Mouse (Mus musculus) forebrain, embryonic 11.5 days (tissue): ENCODE measurements around the gene Zfr2. TPM values are rescaled to one million over a fixed set of nuclear protein-coding genes. Genes with fewer than 3 reads are reported as not detected.
A peak's percentile ranks its signal among the peaks of the same experiment; 100 is the strongest.

Experiments
- ATAC-seq: fragments of 200-750 bp; cut with Nextera tagmentation; replicated peaks from 2 replicates; pipeline ENCODE4 v1.8.0; 2017; ENCODE audit warnings: moderate TSS enrichment; ENCODE audit not compliant: low FRiP score
- DNase-seq: peaks from one replicate; pipeline ENCODE4 v3.0.0-alpha.2; 2017; ENCODE audit warnings: low spot score
- H3K27ac ChIP-seq: fragments of 300-500 bp; sonication (generic); 2 replicates; pipeline ENCODE4 v1.5.1; 2014; ENCODE audit warnings: low read depth, low read length
- H3K27me3 ChIP-seq: fragments of 300-500 bp; sonication (generic); 2 replicates; pipeline ENCODE4 v1.6.1; 2014; ENCODE audit warnings: mild to moderate bottlenecking, low read length, mixed read lengths; ENCODE audit not compliant: control insufficient read depth, insufficient read depth
- H3K36me3 ChIP-seq: fragments of 300-500 bp; sonication (generic); 2 replicates; pipeline ENCODE4 v1.6.1; 2014; ENCODE audit warnings: mild to moderate bottlenecking, low read length, moderate library complexity, mixed read lengths; ENCODE audit not compliant: control insufficient read depth, insufficient read depth
- H3K4me1 ChIP-seq: fragments of 300-500 bp; sonication (generic); replicated peaks from 2 replicates; pipeline ENCODE4 v1.6.1; 2014; ENCODE audit warnings: low read length, mixed read lengths; ENCODE audit not compliant: control insufficient read depth, insufficient read depth
- H3K4me2 ChIP-seq: fragments of 300-500 bp; sonication (generic); 2 replicates; pipeline ENCODE4 v1.6.1; 2014; ENCODE audit warnings: low read depth, mild to moderate bottlenecking, low read length, moderate library complexity, mixed read lengths; ENCODE audit not compliant: severe bottlenecking
- H3K4me3 ChIP-seq: fragments of 300-500 bp; sonication (generic); 2 replicates; pipeline ENCODE4 v1.5.1; 2014; ENCODE audit warnings: low read depth, low read length
- H3K9ac ChIP-seq: fragments of 300-500 bp; sonication (generic); 2 replicates; pipeline ENCODE4 v1.6.1; 2014; ENCODE audit warnings: low read length
- H3K9me3 ChIP-seq: fragments of 300-500 bp; sonication (generic); 2 replicates; pipeline ENCODE4 v1.6.1; 2016; ENCODE audit warnings: low read length, mixed read lengths; ENCODE audit not compliant: control insufficient read depth
- WGBS: fragments of 180-500 bp; shearing (Covaris S2); extraction: QIAGEN DNeasy Blood & Tissue Kit; methylation state at CpG from one replicate; pipeline ENCODE4 v1.1.7; 2014; 5-methylcytosine and 5-hydroxymethylcytosine counted together
- polyA plus RNA-seq: library from polyadenylated mRNA; unstranded; fragments of >200 nt; fragmentation: Nextera tagmentation; extraction: Ambion mirVana; gene quantifications from 2 replicates; pipeline ENCODE4 v1.2.1, GENCODE M21; 2014

Zfr2 gene
- polyA plus RNA-seq, 1 experiment from 2014 or later: 6.4 TPM

GRCm38 (mm10) chr10:81266211-81267105, 33.5 kb downstream of the Zfr2 start, which contains the start of the genes Mrpl54 and Apba3:
Mrpl54 (minus strand) TSS chr10:81266934.
Apba3 (plus strand) TSS chr10:81266960.
- WGBS: under 1% methylated on average over 48 of the region's 48 CpGs
- peaks cover 6% of the 10 kb centered on the region; the same call in 1 of the 2 replicates for H3K36me3 ChIP-seq
- peak; percentile 97 for DNase-seq
- no peaks in the 10 kb centered on the region for H3K27me3 ChIP-seq
- peak within 1 kb of the TSS; percentile 85 for H3K9ac ChIP-seq
- peak within 1 kb of the TSS; percentile 50; the same call in 1 of the 2 replicates for H3K27ac ChIP-seq
- H3K4me3 ChIP-seq: peak within 1 kb of the TSS; percentile 67
- peaks cover 9% of the 10 kb centered on the region; the same call in 1 of the 2 replicates for H3K4me1 ChIP-seq
- H3K4me2 ChIP-seq: peak within 1 kb of the TSS; percentile 52
- H3K9me3 ChIP-seq: no peaks in the 10 kb centered on the region
- ATAC-seq: peak; percentile 91

GRCm38 (mm10) chr10:81268056-81268455, 35.1 kb downstream of the Zfr2 start:
- Histone ChIP-seq H3K27ac (no peak overlapping the region), H3K4me3 (peak overlapping the region; percentile 68), H3K4me1 (peaks cover 9% of the 10 kb centered on the region; the same call in 1 of the 2 replicates), H3K9ac (peak overlapping the region; percentile 76), H3K36me3 (peaks cover 6% of the 10 kb centered on the region; the same call in 1 of the 2 replicates), H3K27me3 (no peaks in the 10 kb centered on the region), H3K9me3 (no peaks in the 10 kb centered on the region), H3K4me2 (peak overlapping the region; percentile 78)
- 4% methylated on average over 23 of the region's 23 CpGs for WGBS
- DNase-seq (peak; percentile 83), ATAC-seq (peak; percentile 48)

GRCm38 (mm10) chr10:81268643-81269412, 35.9 kb downstream of the Zfr2 start:
- no peak for ATAC-seq
- Histone ChIP-seq H3K4me2 (peak overlapping the region; percentile 78), H3K36me3 (peaks cover 8% of the 10 kb centered on the region; the same call in 1 of the 2 replicates), H3K4me3 (peak overlapping the region; percentile 68), H3K27me3 (no peaks in the 10 kb centered on the region), H3K9ac (peak overlapping the region; percentile 76), H3K4me1 (peaks cover 9% of the 10 kb centered on the region; the same call in 1 of the 2 replicates), H3K27ac (no peak overlapping the region), H3K9me3 (no peaks in the 10 kb centered on the region)
- 87% methylated on average over 16 of the region's 16 CpGs for WGBS
- no peak for DNase-seq

- WGBS: 97% methylated on average over 21 of the region's 21 CpGs
- Histone ChIP-seq H3K9ac (no peak overlapping the region), H3K4me1 (peaks cover 4% of the 10 kb centered on the region; the same call in 1 of the 2 replicates), H3K4me3 (no peak overlapping the region), H3K27me3 (no peaks in the 10 kb centered on the region), H3K4me2 (no peak overlapping the region), H3K36me3 (peaks cover 6% of the 10 kb centered on the region; the same call in 1 of the 2 replicates), H3K9me3 (no peaks in the 10 kb centered on the region), H3K27ac (no peak overlapping the region)
- ATAC-seq: no peak
- DNase-seq: no peak
Observed at GRCm38 (mm10) chr10:81272356-81272755, 39.4 kb downstream of the Zfr2 start.

- Histone ChIP-seq H3K4me2 (no peak overlapping the region), H3K4me1 (no peaks in the 10 kb centered on the region; the same call in 1 of the 2 replicates), H3K4me3 (no peak overlapping the region), H3K9ac (no peak overlapping the region), H3K27ac (no peak overlapping the region), H3K9me3 (no peaks in the 10 kb centered on the region), H3K36me3 (peaks cover 6% of the 10 kb centered on the region; the same call in 1 of the 2 replicates), H3K27me3 (no peaks in the 10 kb centered on the region)
- WGBS: 95% methylated on average over 19 of the region's 19 CpGs
- ATAC-seq (no peak), DNase-seq (no peak)
Observed at GRCm38 (mm10) chr10:81273842-81274241, 40.9 kb downstream of the Zfr2 start.

- H3K36me3 ChIP-seq: peaks cover 2% of the 10 kb centered on the region; the same call in 1 of the 2 replicates
- no peak for ATAC-seq
- no peaks in the 10 kb centered on the region for H3K9me3 ChIP-seq
- H3K4me3 ChIP-seq: no peak overlapping the region
- H3K9ac ChIP-seq: no peak overlapping the region
- H3K27ac ChIP-seq: no peak overlapping the region
- H3K4me1 ChIP-seq: no peaks in the 10 kb centered on the region
- no peak overlapping the region for H3K4me2 ChIP-seq
- WGBS: 78% methylated on average over 22 of the region's 22 CpGs
- no peak for DNase-seq
- no peaks in the 10 kb centered on the region for H3K27me3 ChIP-seq
Observed at GRCm38 (mm10) chr10:81277676-81278075, 44.7 kb downstream of the Zfr2 start.

- DNase-seq (no peak), ATAC-seq (no peak)
- H3K4me1 ChIP-seq: no peaks in the 10 kb centered on the region
- H3K4me3 ChIP-seq: no peak overlapping the region
- 49% methylated on average over 10 of the region's 10 CpGs for WGBS
- no peaks in the 10 kb centered on the region for H3K9me3 ChIP-seq
- no peak overlapping the region for H3K9ac ChIP-seq
- H3K27me3 ChIP-seq: peaks cover 5% of the 10 kb centered on the region
- no peak overlapping the region for H3K4me2 ChIP-seq
- H3K27ac ChIP-seq: no peak overlapping the region
- no peaks in the 10 kb centered on the region for H3K36me3 ChIP-seq
Observed at GRCm38 (mm10) chr10:81279496-81279895, 46.5 kb downstream of the Zfr2 start.

- peaks cover 12% of the 10 kb centered on the region for H3K27me3 ChIP-seq
- H3K36me3 ChIP-seq: no peaks in the 10 kb centered on the region
- ATAC-seq (no peak), DNase-seq (no peak)
- no peak overlapping the region for H3K27ac ChIP-seq
- no peak overlapping the region for H3K4me3 ChIP-seq
- 69% methylated on average over 6 of the region's 6 CpGs for WGBS
- H3K4me1 ChIP-seq: peaks cover 2% of the 10 kb centered on the region; the same call in 1 of the 2 replicates
- no peak overlapping the region for H3K4me2 ChIP-seq
- H3K9me3 ChIP-seq: no peaks in the 10 kb centered on the region
- H3K9ac ChIP-seq: no peak overlapping the region
Observed at GRCm38 (mm10) chr10:81284189-81284588, 51.2 kb downstream of the Zfr2 start.
